Mouse (Mus musculus): ENCODE results near the gene Olfr159. TPM values are rescaled to one million over a fixed set of nuclear protein-coding genes. Genes with fewer than 3 reads are reported as not detected.

Olfr159 gene
- total RNA-seq, 1 experiment = not detected

GRCm38 (mm10) chr4:43771626-43772025, 817 bp upstream of the Olfr159 start:
- H3K9ac ChIP-seq (ENCODE audit: insufficient read depth, low read depth, low read length, poor library complexity, severe bottlenecking) = no peak overlapping the region
- TF ChIP-seq CHD2 (IDR thresholded peaks at IDR 0.05; ENCODE audit: low read depth, low read length) (no peak), MAFK (IDR thresholded peaks at IDR 0.05; ENCODE audit: insufficient read depth, low read depth, low read length) (no peak), HCFC1 (IDR thresholded peaks at IDR 0.05; ENCODE audit: borderline replicate concordance, insufficient read depth, low read length) (no peak), ZNF384 (IDR thresholded peaks at IDR 0.05; ENCODE audit: low read depth, low read length) (no peak), ZC3H11A (IDR thresholded peaks at IDR 0.05; ENCODE audit: borderline replicate concordance, low read depth, low read length) (no peak)
- in situ Hi-C loops (cut with MboI; ENCODE audit: low sequenced_read_pairs in 2 of 2, unreplicated experiment in 2 of 2) = no loop called here
- H3K4me1 ChIP-seq (ENCODE audit: control insufficient read depth in 2 of 2, insufficient read depth in 2 of 2, low read length in 2 of 2, poor library complexity in 1 of 2) = no peaks in the 10 kb centered on the region
- no peak overlapping the region for H3K27ac ChIP-seq (ENCODE audit: insufficient read depth, low read depth, low read length, poor library complexity, severe bottlenecking)
- no peak for DNase-seq (ENCODE audit: low read depth, low spot score)
- no peak overlapping the region for H3K4me3 ChIP-seq (ENCODE audit: insufficient read depth in 1 of 2, low read depth in 1 of 2, low read length in 2 of 2, poor library complexity in 1 of 2, severe bottlenecking in 1 of 2)
- H3K9me3 ChIP-seq (ENCODE audit: control insufficient read depth, insufficient read depth, low read depth, low read length) = no peaks in the 10 kb centered on the region
- H3K36me3 ChIP-seq (ENCODE audit: control insufficient read depth, insufficient read depth, low read length, poor library complexity, severe bottlenecking) = no peaks in the 10 kb centered on the region

- Histone ChIP-seq H3K9ac (ENCODE audit: insufficient read depth, low read depth, low read length, poor library complexity, severe bottlenecking) (no peak overlapping the region), H3K27ac (ENCODE audit: insufficient read depth, low read depth, low read length, poor library complexity, severe bottlenecking) (no peak overlapping the region), H3K36me3 (ENCODE audit: control insufficient read depth, insufficient read depth, low read length, poor library complexity, severe bottlenecking) (no peaks in the 10 kb centered on the region), H3K4me3 (ENCODE audit: insufficient read depth in 1 of 2, low read depth in 1 of 2, low read length in 2 of 2, poor library complexity in 1 of 2, severe bottlenecking in 1 of 2) (no peak overlapping the region), H3K4me1 (ENCODE audit: control insufficient read depth in 2 of 2, insufficient read depth in 2 of 2, low read length in 2 of 2, poor library complexity in 1 of 2) (no peaks in the 10 kb centered on the region), H3K9me3 (ENCODE audit: control insufficient read depth, insufficient read depth, low read depth, low read length) (no peaks in the 10 kb centered on the region)
- no peak for TF ChIP-seq HCFC1 (IDR thresholded peaks at IDR 0.05; ENCODE audit: borderline replicate concordance, insufficient read depth, low read length)
- no peak for TF ChIP-seq ZC3H11A (IDR thresholded peaks at IDR 0.05; ENCODE audit: borderline replicate concordance, low read depth, low read length)
- no peak for TF ChIP-seq MAFK (IDR thresholded peaks at IDR 0.05; ENCODE audit: insufficient read depth, low read depth, low read length)
- TF ChIP-seq ZNF384 (IDR thresholded peaks at IDR 0.05; ENCODE audit: low read depth, low read length) = no peak
- no peak for TF ChIP-seq CHD2 (IDR thresholded peaks at IDR 0.05; ENCODE audit: low read depth, low read length)
- in situ Hi-C loops (cut with MboI; ENCODE audit: low sequenced_read_pairs in 2 of 2, unreplicated experiment in 2 of 2) = no loop called here
- no peak for DNase-seq (ENCODE audit: low read depth, low spot score)
These were observed 1.4 kb downstream of the Olfr159 start for GRCm38 (mm10) chr4:43769374-43769773.

GRCm38 (mm10) chr4:43768341-43768740, 2.5 kb downstream of the Olfr159 start:
- no peaks in the 10 kb centered on the region for H3K4me1 ChIP-seq (ENCODE audit: control insufficient read depth in 2 of 2, insufficient read depth in 2 of 2, low read length in 2 of 2, poor library complexity in 1 of 2)
- no peak overlapping the region for H3K27ac ChIP-seq (ENCODE audit: insufficient read depth, low read depth, low read length, poor library complexity, severe bottlenecking)
- in situ Hi-C loops (cut with MboI; ENCODE audit: low sequenced_read_pairs in 2 of 2, unreplicated experiment in 2 of 2) = no loop called here
- no peak overlapping the region for H3K9ac ChIP-seq (ENCODE audit: insufficient read depth, low read depth, low read length, poor library complexity, severe bottlenecking)
- no peak overlapping the region for H3K4me3 ChIP-seq (ENCODE audit: insufficient read depth in 1 of 2, low read depth in 1 of 2, low read length in 2 of 2, poor library complexity in 1 of 2, severe bottlenecking in 1 of 2)
- H3K36me3 ChIP-seq (ENCODE audit: control insufficient read depth, insufficient read depth, low read length, poor library complexity, severe bottlenecking) = no peaks in the 10 kb centered on the region
- TF ChIP-seq ZNF384 (IDR thresholded peaks at IDR 0.05; ENCODE audit: low read depth, low read length) = no peak
- no peak for TF ChIP-seq ZC3H11A (IDR thresholded peaks at IDR 0.05; ENCODE audit: borderline replicate concordance, low read depth, low read length)
- no peak for TF ChIP-seq HCFC1 (IDR thresholded peaks at IDR 0.05; ENCODE audit: borderline replicate concordance, insufficient read depth, low read length)
- no peak for TF ChIP-seq CHD2 (IDR thresholded peaks at IDR 0.05; ENCODE audit: low read depth, low read length)
- no peak for TF ChIP-seq MAFK (IDR thresholded peaks at IDR 0.05; ENCODE audit: insufficient read depth, low read depth, low read length)
- no peaks in the 10 kb centered on the region for H3K9me3 ChIP-seq (ENCODE audit: control insufficient read depth, insufficient read depth, low read depth, low read length)
- DNase-seq (ENCODE audit: low read depth, low spot score) = no peak

GRCm38 (mm10) chr4:43763410-43763809, 7.4 kb downstream of the Olfr159 start:
- Histone ChIP-seq H3K4me1 (ENCODE audit: control insufficient read depth in 2 of 2, insufficient read depth in 2 of 2, low read length in 2 of 2, poor library complexity in 1 of 2) (no peaks in the 10 kb centered on the region), H3K4me3 (ENCODE audit: insufficient read depth in 1 of 2, low read depth in 1 of 2, low read length in 2 of 2, poor library complexity in 1 of 2, severe bottlenecking in 1 of 2) (no peak overlapping the region), H3K36me3 (ENCODE audit: control insufficient read depth, insufficient read depth, low read length, poor library complexity, severe bottlenecking) (no peaks in the 10 kb centered on the region), H3K9ac (ENCODE audit: insufficient read depth, low read depth, low read length, poor library complexity, severe bottlenecking) (no peak overlapping the region), H3K9me3 (ENCODE audit: control insufficient read depth, insufficient read depth, low read depth, low read length) (no peaks in the 10 kb centered on the region), H3K27ac (ENCODE audit: insufficient read depth, low read depth, low read length, poor library complexity, severe bottlenecking) (no peak overlapping the region)
- DNase-seq (ENCODE audit: low read depth, low spot score) = peak; percentile 52
- in situ Hi-C loops (cut with MboI; ENCODE audit: low sequenced_read_pairs in 2 of 2, unreplicated experiment in 2 of 2) = no loop called here
- TF ChIP-seq ZNF384 (IDR thresholded peaks at IDR 0.05; ENCODE audit: low read depth, low read length) (no peak), ZC3H11A (IDR thresholded peaks at IDR 0.05; ENCODE audit: borderline replicate concordance, low read depth, low read length) (peak; percentile 68; the same call in 1 of the 2 replicates)

DNA sequence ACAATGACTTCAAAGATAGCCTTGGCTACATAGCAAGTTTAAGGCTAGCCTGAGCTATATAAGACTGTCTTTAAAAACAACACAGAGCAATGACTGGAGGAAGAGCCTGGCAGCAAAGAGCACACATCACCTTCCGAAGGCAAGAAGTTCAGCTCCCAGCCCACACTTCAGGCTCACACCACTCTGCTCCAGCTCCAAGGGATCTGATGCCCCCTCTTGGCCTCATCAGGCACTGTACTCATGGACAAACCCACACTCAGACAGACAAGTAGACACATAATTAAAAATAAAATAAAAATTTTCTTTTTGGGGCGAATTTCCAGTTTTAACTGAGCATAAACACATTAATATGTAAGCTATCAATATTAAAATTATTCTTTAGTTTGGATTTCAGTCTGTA, 9.5 kb downstream of the Olfr159 start:
- Histone ChIP-seq H3K4me1 (ENCODE audit: control insufficient read depth in 2 of 2, insufficient read depth in 2 of 2, low read length in 2 of 2, poor library complexity in 1 of 2) (no peaks in the 10 kb centered on the region), H3K36me3 (ENCODE audit: control insufficient read depth, insufficient read depth, low read length, poor library complexity, severe bottlenecking) (no peaks in the 10 kb centered on the region), H3K9ac (ENCODE audit: insufficient read depth, low read depth, low read length, poor library complexity, severe bottlenecking) (no peak overlapping the region), H3K4me3 (ENCODE audit: insufficient read depth in 1 of 2, low read depth in 1 of 2, low read length in 2 of 2, poor library complexity in 1 of 2, severe bottlenecking in 1 of 2) (no peak overlapping the region), H3K27ac (ENCODE audit: insufficient read depth, low read depth, low read length, poor library complexity, severe bottlenecking) (no peak overlapping the region), H3K9me3 (ENCODE audit: control insufficient read depth, insufficient read depth, low read depth, low read length) (no peaks in the 10 kb centered on the region)
- no peak for TF ChIP-seq ZC3H11A (IDR thresholded peaks at IDR 0.05; ENCODE audit: borderline replicate concordance, low read depth, low read length)
- in situ Hi-C loops (cut with MboI; ENCODE audit: low sequenced_read_pairs in 2 of 2, unreplicated experiment in 2 of 2) = no loop called here
- no peak for DNase-seq (ENCODE audit: low read depth, low spot score)

Data from ES-E14 (cell line).